Mouse (Mus musculus) hindbrain, postnatal 0 days (tissue): Measurements from ENCODE around the gene Tmem59l. TPM values are rescaled to one million over a fixed set of nuclear protein-coding genes. Genes with fewer than 3 reads are reported as not detected.

ENCODE experiments used
- ATAC-seq: fragments of 200-750 bp; cut with Nextera tagmentation; 2 replicates; pipeline ENCODE4 v1.8.0; 2017; ENCODE audit warnings: mild to moderate bottlenecking, moderate TSS enrichment, moderate library complexity
- DNase-seq: peaks from one replicate; pipeline ENCODE4 v3.0.0-alpha.2; 2015; ENCODE audit warnings: low spot score
- H3K27ac ChIP-seq: fragments of 300-500 bp; sonication (generic); 2 replicates; pipeline ENCODE4 v1.5.1; 2014; ENCODE audit warnings: mild to moderate bottlenecking
- H3K27me3 ChIP-seq: fragments of 300-500 bp; sonication (generic); 2 replicates; pipeline ENCODE4 v1.6.1; 2014; ENCODE audit warnings: low read length, mixed read lengths; ENCODE audit not compliant: insufficient read depth
- H3K36me3 ChIP-seq: fragments of 300-500 bp; sonication (generic); 2 replicates; pipeline ENCODE4 v1.6.1; 2014; ENCODE audit warnings: low read length, mixed read lengths; ENCODE audit not compliant: insufficient read depth
- H3K4me1 ChIP-seq: fragments of 300-500 bp; sonication (generic); 2 replicates; pipeline ENCODE4 v1.6.1; 2014; ENCODE audit warnings: antibody characterized with exemption, low read length, mixed read lengths; ENCODE audit not compliant: insufficient read depth
- H3K4me2 ChIP-seq: fragments of 300-500 bp; sonication (generic); 2 replicates; pipeline ENCODE4 v1.6.1; 2014; ENCODE audit warnings: low read depth, mild to moderate bottlenecking, low read length, moderate library complexity, mixed read lengths
- H3K4me3 ChIP-seq: fragments of 300-500 bp; sonication (generic); 2 replicates; pipeline ENCODE4 v1.5.1; 2014; ENCODE audit warnings: low read length
- H3K9ac ChIP-seq: fragments of 300-500 bp; sonication (generic); replicated peaks from 2 replicates; pipeline ENCODE4 v1.6.1; 2014; ENCODE audit warnings: mild to moderate bottlenecking, low read length, moderate library complexity, mixed read lengths
- H3K9me3 ChIP-seq: fragments of 300-500 bp; sonication (generic); 2 replicates; pipeline ENCODE4 v1.6.1; 2016; ENCODE audit warnings: low read length, mixed read lengths
- CTCF ChIP-seq: IDR thresholded peaks from 2 replicates; pipeline ENCODE4 v1.5.1; 2016; ENCODE audit warnings: antibody characterized with exemption, control low read depth, low read depth
- WGBS: fragments of 180-500 bp; shearing (Covaris S2); extraction: QIAGEN DNeasy Blood & Tissue Kit; methylation state at CpG from one replicate; pipeline ENCODE4 v1.1.7; 2014; 5-methylcytosine and 5-hydroxymethylcytosine counted together
- polyA plus RNA-seq: library from polyadenylated mRNA; unstranded; fragments of >200 nt; fragmentation: Nextera tagmentation; extraction: Ambion mirVana; gene quantifications from 2 replicates; pipeline ENCODE4 v1.2.1, GENCODE M21; 2015
- total RNA-seq: library from RNA; depleted of rRNA; stranded (reverse); fragments of >200 nt; gene quantifications from 2 replicates; pipeline ENCODE4 v1.2.3, GENCODE M21; 2014

The Tmem59l gene
- total and polyA plus RNA-seq, 2 experiments from 2014 or later, result 198 to 205 TPM

DNA sequence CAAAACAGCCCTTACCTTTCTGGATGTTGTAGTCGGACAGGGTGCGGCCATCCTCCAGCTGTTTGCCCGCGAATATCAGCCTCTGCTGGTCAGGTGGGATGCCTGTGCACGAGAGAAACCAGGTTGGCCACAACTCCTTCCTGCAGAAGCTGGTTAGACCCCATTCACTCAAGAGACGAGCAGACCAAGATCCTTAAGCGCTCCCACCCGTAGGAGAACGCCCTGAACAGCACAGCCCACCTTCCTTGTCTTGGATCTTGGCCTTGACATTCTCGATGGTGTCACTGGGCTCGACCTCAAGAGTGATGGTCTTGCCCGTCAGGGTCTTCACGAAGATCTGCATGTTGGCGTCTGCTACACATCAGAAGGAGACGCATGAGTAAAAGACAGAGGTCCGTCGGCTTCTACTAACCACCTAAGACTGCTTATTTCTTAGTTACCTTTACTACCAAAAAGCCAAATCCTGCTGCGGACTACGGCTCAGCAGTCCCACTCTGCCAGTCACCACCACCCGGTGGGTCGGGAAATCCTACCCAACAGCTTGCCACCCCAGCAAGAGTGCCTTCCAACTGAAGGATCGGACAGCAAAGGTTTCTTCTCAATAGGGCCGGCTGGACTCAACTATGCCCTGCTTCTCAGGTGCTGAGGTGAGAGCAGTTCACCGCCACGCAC lies 22.3 kb upstream of the Tmem59l start:
- peak overlapping the region; percentile 95 for H3K27ac ChIP-seq
- H3K4me1 ChIP-seq, result peaks cover 12% of the 10 kb centered on the region; the same call in 1 of the 2 replicates
- peaks cover 15% of the 10 kb centered on the region; the same call in 1 of the 2 replicates for H3K36me3 ChIP-seq
- H3K4me2 ChIP-seq, result peak overlapping the region; percentile 98
- no peak for DNase-seq
- 17% methylated on average over 25 of the region's 25 CpGs for WGBS
- ATAC-seq, result no peak
- H3K27me3 ChIP-seq, result no peaks in the 10 kb centered on the region
- peak overlapping the region; percentile 76 for H3K9ac ChIP-seq
- H3K9me3 ChIP-seq, result no peaks in the 10 kb centered on the region
- peak overlapping the region; percentile 90 for H3K4me3 ChIP-seq
- no peak for TF ChIP-seq CTCF

DNA sequence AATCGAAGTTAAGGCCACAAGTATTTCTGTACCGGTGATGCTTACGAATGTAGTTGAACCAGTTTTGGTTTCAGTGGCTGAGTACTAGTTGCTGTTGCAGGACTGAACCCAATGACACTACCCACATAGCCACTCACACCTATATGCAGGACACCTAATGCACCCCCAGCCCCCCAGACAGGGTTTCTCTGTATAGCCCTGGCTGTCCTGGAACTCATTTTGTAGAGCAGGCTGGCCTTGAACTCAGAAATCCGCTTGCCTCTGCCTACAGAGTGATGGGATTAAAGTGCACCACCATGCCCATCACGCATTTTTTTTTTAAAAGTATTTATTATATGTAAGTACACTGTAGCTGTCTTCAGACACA lies 19.9 kb upstream of the Tmem59l start:
- H3K4me1 ChIP-seq, result peaks cover 14% of the 10 kb centered on the region; the same call in 1 of the 2 replicates
- WGBS, result 70% methylated on average over 5 of the region's 5 CpGs

DNA sequence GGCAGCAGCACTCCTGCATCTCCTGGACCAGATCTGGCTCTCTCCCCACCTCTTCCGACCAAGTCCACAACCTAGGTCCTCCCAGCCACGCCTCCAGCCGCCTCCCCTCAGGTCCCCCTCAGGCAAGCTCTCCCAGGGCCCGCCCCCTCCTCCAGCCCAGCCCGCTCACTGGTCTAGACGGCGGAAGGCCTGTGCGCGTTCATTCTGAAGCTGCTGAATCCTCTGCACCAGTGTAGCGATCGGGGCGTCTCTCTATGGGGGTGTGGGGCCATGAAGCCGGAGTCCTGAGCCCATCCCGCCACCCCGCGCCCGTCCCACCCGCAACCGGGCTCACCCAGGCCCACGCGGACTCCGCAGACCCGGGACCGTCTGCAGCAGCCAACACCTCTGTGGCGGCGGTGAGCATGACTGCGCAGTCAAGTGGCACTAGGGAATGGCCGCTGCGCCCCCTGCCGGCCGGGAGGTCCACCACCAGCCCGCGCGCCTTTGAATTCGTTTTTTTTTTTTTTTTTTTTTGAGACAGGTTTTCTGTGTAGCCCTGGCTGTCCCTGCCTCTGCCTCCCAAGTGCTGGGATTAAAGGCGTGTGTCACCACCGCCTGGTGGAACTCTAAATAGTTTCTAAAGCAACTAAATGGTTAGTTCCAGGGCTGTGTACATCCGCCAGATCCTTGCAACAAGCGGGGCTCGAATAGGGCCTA lies 19.3 kb upstream of the Tmem59l start, which contains the start of gene Rex1bd:
Rex1bd (minus strand) TSS at position 425 of the 699 bp plus-strand sequence.
- ATAC-seq (peak; percentile 86), DNase-seq (peak; percentile 95)
- Histone ChIP-seq H3K27me3 (0 out of 2 replicates have a peak, but pooled peaks cover 8% of the 10 kb centered on the region), H3K9me3 (no peaks in the 10 kb centered on the region), H3K36me3 (peaks cover 15% of the 10 kb centered on the region; the same call in 1 of the 2 replicates), H3K4me3 (peak within 1 kb of the TSS; percentile 66), H3K4me2 (peak within 1 kb of the TSS; percentile 84), H3K27ac (peak within 1 kb of the TSS; percentile 94), H3K4me1 (peaks cover 14% of the 10 kb centered on the region; the same call in 1 of the 2 replicates), H3K9ac (peak within 1 kb of the TSS; percentile 78)
- peak; percentile 91 for TF ChIP-seq CTCF
- 1% methylated on average over 40 of the region's 40 CpGs for WGBS

More for the DNA sequence above, 19.9 kb upstream of the Tmem59l start:
- no peak for TF ChIP-seq CTCF
- no peak overlapping the region for H3K4me3 ChIP-seq
- 0 out of 2 replicates have a peak, but pooled peaks cover 3% of the 10 kb centered on the region for H3K27me3 ChIP-seq
- H3K36me3 ChIP-seq, result peaks cover 15% of the 10 kb centered on the region; the same call in 1 of the 2 replicates
- peak overlapping the region; percentile 94; the same call in 1 of the 2 replicates for H3K27ac ChIP-seq
- ATAC-seq, result no peak
- DNase-seq, result no peak
- no peaks in the 10 kb centered on the region for H3K9me3 ChIP-seq
- no peak overlapping the region for H3K4me2 ChIP-seq
- H3K9ac ChIP-seq, result no peak overlapping the region

DNA sequence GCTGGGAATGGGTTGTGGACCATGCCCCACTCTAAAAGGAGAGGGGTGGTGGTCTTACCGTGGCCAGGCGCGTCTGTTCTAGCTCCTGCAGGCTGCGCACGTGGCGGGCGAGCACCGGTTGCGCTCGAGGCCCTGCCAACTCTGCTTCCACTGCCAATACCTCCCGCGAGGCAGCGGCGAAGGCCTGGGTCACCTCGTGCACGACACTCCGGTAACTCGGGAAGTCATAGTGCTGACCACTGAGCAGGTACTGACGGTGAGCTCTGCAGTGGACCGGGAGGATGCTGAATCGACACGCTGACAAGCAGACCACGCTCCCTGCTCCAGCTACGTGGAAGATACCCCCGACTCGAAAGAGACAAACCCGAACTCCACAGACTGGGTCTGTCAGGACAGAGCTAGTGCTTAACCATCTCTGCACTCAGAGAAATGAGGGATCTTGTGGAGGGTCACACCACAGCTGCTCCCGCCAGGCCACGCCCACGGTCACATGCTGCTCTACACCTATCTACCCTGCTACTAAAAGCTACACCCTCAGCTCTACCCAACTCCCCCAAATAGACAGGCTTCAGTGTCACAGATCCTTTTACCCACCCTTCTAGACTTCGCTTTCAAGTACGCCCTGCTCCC lies 18.7 kb upstream of the Tmem59l start:
- TF ChIP-seq CTCF, result no peak; the same call in 1 of the 2 replicates
- Histone ChIP-seq H3K27ac (peak overlapping the region; percentile 94), H3K4me3 (peak overlapping the region; percentile 66), H3K4me2 (peak overlapping the region; percentile 84), H3K9ac (peak overlapping the region; percentile 78), H3K4me1 (peaks cover 19% of the 10 kb centered on the region; the same call in 1 of the 2 replicates), H3K36me3 (peaks cover 15% of the 10 kb centered on the region; the same call in 1 of the 2 replicates), H3K27me3 (peaks cover 11% of the 10 kb centered on the region; the same call in 1 of the 2 replicates), H3K9me3 (no peaks in the 10 kb centered on the region)
- ATAC-seq (peak; percentile 25), DNase-seq (peak; percentile 50)
- WGBS, result 25% methylated on average over 32 of the region's 32 CpGs

DNA sequence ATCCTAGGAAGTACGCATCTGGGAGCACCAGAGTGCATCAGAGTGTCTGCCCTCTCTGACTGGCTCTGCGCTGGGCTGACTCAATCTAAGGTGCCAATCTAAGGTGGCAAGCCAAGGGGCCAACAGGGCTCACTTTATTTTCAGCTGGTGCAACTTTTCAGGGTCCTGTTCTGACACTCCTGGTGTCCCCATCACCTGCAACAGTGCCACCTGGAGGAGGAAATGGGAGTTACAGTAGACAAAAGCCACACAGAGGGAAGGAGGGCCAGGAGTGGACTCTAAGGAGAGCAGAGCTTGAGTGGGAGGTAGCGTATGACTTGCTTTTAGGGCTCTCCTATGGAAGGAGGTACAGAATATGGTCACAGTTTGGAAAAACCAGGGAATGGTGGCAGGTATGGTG lies 17.7 kb upstream of the Tmem59l start:
- ATAC-seq, result no peak
- Histone ChIP-seq H3K27ac (no peak overlapping the region), H3K9ac (no peak overlapping the region)

DNA sequence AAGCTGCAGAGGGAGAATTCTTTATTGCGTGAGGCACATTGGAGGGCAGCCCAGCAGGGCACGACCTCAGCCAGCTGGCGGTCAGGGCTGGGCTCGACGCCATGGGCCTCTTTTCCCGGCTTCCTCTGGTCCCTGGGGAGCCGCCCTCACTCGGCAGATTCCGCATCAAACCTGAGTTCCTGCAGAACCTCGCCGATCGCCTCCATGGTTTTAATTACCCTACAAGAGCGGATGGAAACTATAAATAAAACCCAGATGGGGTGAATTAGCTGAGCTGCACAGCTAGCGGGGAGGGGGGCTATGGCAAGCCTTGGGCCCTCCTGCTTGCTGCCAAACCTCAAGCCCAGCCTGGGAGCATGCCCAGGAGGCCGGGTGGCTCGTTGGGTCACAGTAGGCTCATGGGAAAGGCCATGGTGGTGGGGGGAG lies 17.1 kb upstream of the Tmem59l start:
- Histone ChIP-seq H3K4me3 (no peak overlapping the region), H3K36me3 (peaks cover 15% of the 10 kb centered on the region; the same call in 1 of the 2 replicates), H3K9ac (no peak overlapping the region), H3K9me3 (no peaks in the 10 kb centered on the region), H3K4me1 (peaks cover 19% of the 10 kb centered on the region; the same call in 1 of the 2 replicates), H3K27me3 (peaks cover 11% of the 10 kb centered on the region), H3K4me2 (no peak overlapping the region), H3K27ac (no peak overlapping the region)
- no peak for TF ChIP-seq CTCF
- 24% methylated on average over 16 of the region's 16 CpGs for WGBS
- DNase-seq, result peak; percentile 65
- no peak for ATAC-seq

More for the DNA sequence above, 17.7 kb upstream of the Tmem59l start:
- TF ChIP-seq CTCF, result peak; percentile 92
- Histone ChIP-seq H3K4me3 (no peak overlapping the region), H3K27me3 (peaks cover 11% of the 10 kb centered on the region), H3K4me1 (peaks cover 19% of the 10 kb centered on the region; the same call in 1 of the 2 replicates), H3K9me3 (no peaks in the 10 kb centered on the region), H3K36me3 (peaks cover 15% of the 10 kb centered on the region; the same call in 1 of the 2 replicates), H3K4me2 (peak overlapping the region; percentile 84; the same call in 1 of the 2 replicates)
- WGBS, result 71% methylated on average over 3 of the region's 3 CpGs
- peak; percentile 83 for DNase-seq
